7 mouse cellular contexts compared by ENCODE assay signal in the genomic region with DNA sequence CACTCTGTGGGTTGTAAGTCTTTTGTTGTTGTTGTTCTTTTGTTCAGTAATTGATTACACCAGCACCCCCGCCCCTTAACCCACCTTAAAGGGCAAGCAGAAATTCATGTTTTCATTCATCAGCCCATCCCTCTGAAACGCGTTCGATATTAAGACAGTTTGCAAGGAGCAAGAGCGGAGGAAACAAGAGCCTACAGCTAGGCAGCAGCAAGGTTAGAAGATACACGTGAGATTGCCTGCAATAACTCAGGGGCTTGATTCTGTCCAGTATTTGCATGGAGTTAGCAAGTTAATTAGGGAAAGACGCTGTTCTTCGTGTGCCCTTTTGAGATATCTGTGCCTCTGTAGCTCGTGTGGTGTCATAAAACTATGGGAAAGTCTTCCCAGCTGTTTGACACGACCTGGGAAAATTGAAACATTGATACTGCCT.
DNase-seq lines count a peak whose midpoint lies in the region; ATAC-seq lines count a peak whose summit lies in the region.

No protein-coding gene starts in this region.

- no peaks in the 10 kb centered on the region for H3K36me3 ChIP-seq in lung, embryonic 15.5 days
- H3K36me3 ChIP-seq in forebrain, embryonic 12.5 days (replicated peaks) = 0 out of 2 replicates have a peak, but pooled peaks cover 3% of the 10 kb centered on the region
- H3K36me3 ChIP-seq in limb, embryonic 13.5 days = 0 out of 2 replicates have a peak, but pooled peaks cover 4% of the 10 kb centered on the region
- H3K36me3 ChIP-seq in stomach, embryonic 15.5 days = no peaks in the 10 kb centered on the region

- ATAC-seq in lung, embryonic 15.5 days (ENCODE audit: borderline replicate concordance, extremely low read depth, low FRiP score, low TSS enrichment) = no peak
- peak; percentile 28 for ATAC-seq in forebrain, embryonic 12.5 days (ENCODE audit: low FRiP score)
- no peak for ATAC-seq in limb, embryonic 13.5 days (ENCODE audit: low FRiP score, low read depth)
- ATAC-seq in stomach, embryonic 15.5 days (ENCODE audit: insufficient read depth, low FRiP score, low read depth) = no peak; the same call in 1 of the 2 replicates

- no peaks in the 10 kb centered on the region for H3K27me3 ChIP-seq in lung, embryonic 15.5 days
- no peaks in the 10 kb centered on the region for H3K27me3 ChIP-seq in forebrain, embryonic 12.5 days
- no peaks in the 10 kb centered on the region for H3K27me3 ChIP-seq in limb, embryonic 13.5 days
- no peaks in the 10 kb centered on the region for H3K27me3 ChIP-seq in stomach, embryonic 15.5 days (replicated peaks)

- peak overlapping the region; percentile 27 for H3K4me3 ChIP-seq in lung, embryonic 15.5 days
- H3K4me3 ChIP-seq in forebrain, embryonic 12.5 days (replicated peaks) = peak overlapping the region; percentile 32
- peak overlapping the region; percentile 31 for H3K4me3 ChIP-seq in limb, embryonic 13.5 days
- H3K4me3 ChIP-seq in stomach, embryonic 15.5 days (replicated peaks) = peak overlapping the region; percentile 29

- peaks cover 6% of the 10 kb centered on the region; the same call in 1 of the 2 replicates for H3K4me1 ChIP-seq in lung, embryonic 15.5 days
- H3K4me1 ChIP-seq in forebrain, embryonic 12.5 days = peaks cover 58% of the 10 kb centered on the region
- H3K4me1 ChIP-seq in limb, embryonic 13.5 days = peaks cover 47% of the 10 kb centered on the region
- peaks cover 19% of the 10 kb centered on the region for H3K4me1 ChIP-seq in stomach, embryonic 15.5 days

- 14% methylated on average over 10 of the region's 10 CpGs for WGBS in lung, embryonic 15.5 days
- WGBS in forebrain, embryonic 12.5 days = under 1% methylated on average over 10 of the region's 10 CpGs
- WGBS in limb, embryonic 13.5 days = 17% methylated on average over 10 of the region's 10 CpGs
- 9% methylated on average over 10 of the region's 10 CpGs for WGBS in stomach, embryonic 15.5 days

- DNase-seq in lung, adult 18-20 months = no peak
- no peak for DNase-seq in layer of hippocampus, adult 18-20 months (ENCODE audit: low spot score in 2 of 2)
- no peak for DNase-seq in yolk sac, embryonic 10.5 days (ENCODE audit: low spot score)

- H3K9me3 ChIP-seq in lung, embryonic 15.5 days = no peaks in the 10 kb centered on the region
- H3K9me3 ChIP-seq in forebrain, embryonic 12.5 days = no peaks in the 10 kb centered on the region
- H3K9me3 ChIP-seq in limb, embryonic 13.5 days = no peaks in the 10 kb centered on the region
- H3K9me3 ChIP-seq in stomach, embryonic 15.5 days = no peaks in the 10 kb centered on the region

- no peak overlapping the region; the same call in 1 of the 2 replicates for H3K9ac ChIP-seq in lung, embryonic 15.5 days
- peak overlapping the region; percentile 48 for H3K9ac ChIP-seq in forebrain, embryonic 12.5 days
- H3K9ac ChIP-seq in limb, embryonic 13.5 days = 0 out of 2 replicates have a peak overlapping the region, but pooled peaks have one; percentile 27
- no peak overlapping the region for H3K9ac ChIP-seq in stomach, embryonic 15.5 days

- no peak overlapping the region for H3K27ac ChIP-seq in lung, embryonic 15.5 days
- H3K27ac ChIP-seq in forebrain, embryonic 12.5 days = peak overlapping the region; percentile 94
- 0 out of 2 replicates have a peak overlapping the region, but pooled peaks have one; percentile 48 for H3K27ac ChIP-seq in limb, embryonic 13.5 days
- H3K27ac ChIP-seq in stomach, embryonic 15.5 days = peak overlapping the region; percentile 11; the same call in 1 of the 2 replicates

- peak overlapping the region; percentile 54 for H3K4me2 ChIP-seq in lung, embryonic 15.5 days
- H3K4me2 ChIP-seq in forebrain, embryonic 12.5 days = peak overlapping the region; percentile 66
- H3K4me2 ChIP-seq in limb, embryonic 13.5 days (replicated peaks) = peak overlapping the region; percentile 58
- H3K4me2 ChIP-seq in stomach, embryonic 15.5 days = peak overlapping the region; percentile 56

Comparison
In these comparisons a context has a peak if more than half of its experiments do, and no peak if none do; other contexts are left out.
1. H3K9ac ChIP-seq: peak in forebrain, embryonic 12.5 days (single experiment) and limb, embryonic 13.5 days (single experiment); none in lung, embryonic 15.5 days (single experiment) and stomach, embryonic 15.5 days (single experiment).
2. Peak in every context shown above with its lines, with median percentiles within 50 percentile points of each other: H3K4me2 ChIP-seq and H3K4me3 ChIP-seq.